Mouse (Mus musculus) spleen, adult 2 months (tissue): ENCODE data around the gene Gpx6. TPM values are rescaled to one million over a fixed set of nuclear protein-coding genes. Genes with fewer than 3 reads are reported as not detected.

Experiments
- DNase-seq, 2 experiments: peaks; one replicate each; pipeline versions ENCODE4 v3.0.0 to v3.0.0-alpha.2; 2012 to 2021; ENCODE audit warnings: low spot score in 2 of 2, low read depth in 1 of 2
- H3K27ac ChIP-seq: fragments of 200-500 bp; 2 replicates; pipeline ENCODE4 v1.5.1; 2012; ENCODE audit warnings: low read length, inconsistent platforms; ENCODE audit not compliant: insufficient read depth
- H3K27me3 ChIP-seq: fragments of 200-500 bp; 2 replicates; pipeline ENCODE4 v1.6.1; 2012; ENCODE audit warnings: mild to moderate bottlenecking, moderate library complexity, low read length, inconsistent platforms; ENCODE audit not compliant: control insufficient read depth, insufficient read depth
- H3K36me3 ChIP-seq: fragments of 200-500 bp; 2 replicates; pipeline ENCODE4 v1.6.1; 2012; ENCODE audit warnings: mild to moderate bottlenecking, low read length, inconsistent platforms; ENCODE audit not compliant: control insufficient read depth, insufficient read depth
- H3K4me1 ChIP-seq: fragments of 200-500 bp; 2 replicates; pipeline ENCODE4 v1.6.1; 2011; ENCODE audit warnings: inconsistent platforms; ENCODE audit not compliant: control insufficient read depth, insufficient read depth, insufficient read length
- H3K4me3 ChIP-seq: fragments of 200-500 bp; 2 replicates; pipeline ENCODE4 v1.5.1; 2011; ENCODE audit warnings: mild to moderate bottlenecking, inconsistent platforms; ENCODE audit not compliant: insufficient read depth, insufficient read length; ENCODE audit errors: extremely low read depth
- CTCF ChIP-seq: fragments of 200-500 bp; IDR thresholded peaks from 2 replicates; pipeline ENCODE4 v1.5.1; 2011; ENCODE audit warnings: mild to moderate bottlenecking, inconsistent platforms; ENCODE audit not compliant: insufficient read depth, insufficient read length, insufficient replicate concordance; ENCODE audit errors: extremely low read depth
- POLR2A ChIP-seq: fragments of 200-500 bp; IDR thresholded peaks from 2 replicates; pipeline ENCODE4 v1.6.1; 2011; ENCODE audit warnings: low read depth, low read length, inconsistent platforms
- WGBS: fragments of 180-500 bp; shearing (Covaris S2); methylation state at CpG from one replicate; pipeline ENCODE4 v1.1.7; 2018; 5-methylcytosine and 5-hydroxymethylcytosine counted together
- polyA plus RNA-seq: library from polyadenylated mRNA; depleted of rRNA; stranded (reverse); fragments of >200 nt; gene quantifications from 2 replicates; pipeline ENCODE4 v1.2.3, GENCODE M21; 2012

Gpx6 gene
- polyA plus RNA-seq, 1 experiment: not detected

DNA sequence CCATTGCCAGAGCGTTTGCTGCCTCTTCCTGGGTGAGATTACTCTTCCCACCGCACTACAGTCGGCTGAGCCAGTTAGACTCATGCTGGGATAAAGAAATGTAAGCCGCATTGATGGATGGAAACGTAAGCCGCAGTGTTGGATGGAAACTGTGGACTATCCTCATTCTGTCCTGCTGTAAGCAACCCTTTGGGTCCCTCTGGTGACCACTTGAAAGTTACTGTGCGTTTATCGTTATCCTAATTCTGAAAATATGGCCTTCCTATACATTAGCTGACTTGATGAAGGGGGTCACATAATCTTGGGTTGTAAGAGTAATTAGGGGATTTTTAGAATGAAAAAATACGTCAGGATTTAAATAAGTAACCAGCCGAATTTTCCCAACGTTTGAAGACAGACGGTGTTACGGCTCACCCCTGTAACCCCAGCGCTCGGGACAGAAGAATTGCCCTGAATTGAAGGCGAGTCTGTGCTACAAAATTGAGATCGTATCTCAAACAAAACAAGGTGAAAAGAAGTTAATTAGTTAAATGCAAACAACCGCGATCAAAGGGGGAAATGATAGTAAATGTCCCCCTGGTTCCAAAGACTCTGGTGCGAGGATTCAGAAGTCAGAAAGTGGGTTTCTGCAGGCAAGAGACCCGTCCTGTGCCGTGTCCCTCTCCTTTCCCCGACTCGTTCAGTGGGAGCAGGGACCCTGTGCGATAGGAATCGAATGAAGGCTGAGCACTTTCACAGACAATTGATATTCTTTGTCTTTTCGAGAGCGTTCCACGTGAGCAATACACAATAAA is 36.7 kb upstream of the Gpx6 start:
- H3K4me3 ChIP-seq: peak overlapping the region; percentile 4; the same call in 1 of the 2 replicates
- 2% methylated on average over 29 of the region's 29 CpGs for WGBS
- DNase-seq: no peak

DNA sequence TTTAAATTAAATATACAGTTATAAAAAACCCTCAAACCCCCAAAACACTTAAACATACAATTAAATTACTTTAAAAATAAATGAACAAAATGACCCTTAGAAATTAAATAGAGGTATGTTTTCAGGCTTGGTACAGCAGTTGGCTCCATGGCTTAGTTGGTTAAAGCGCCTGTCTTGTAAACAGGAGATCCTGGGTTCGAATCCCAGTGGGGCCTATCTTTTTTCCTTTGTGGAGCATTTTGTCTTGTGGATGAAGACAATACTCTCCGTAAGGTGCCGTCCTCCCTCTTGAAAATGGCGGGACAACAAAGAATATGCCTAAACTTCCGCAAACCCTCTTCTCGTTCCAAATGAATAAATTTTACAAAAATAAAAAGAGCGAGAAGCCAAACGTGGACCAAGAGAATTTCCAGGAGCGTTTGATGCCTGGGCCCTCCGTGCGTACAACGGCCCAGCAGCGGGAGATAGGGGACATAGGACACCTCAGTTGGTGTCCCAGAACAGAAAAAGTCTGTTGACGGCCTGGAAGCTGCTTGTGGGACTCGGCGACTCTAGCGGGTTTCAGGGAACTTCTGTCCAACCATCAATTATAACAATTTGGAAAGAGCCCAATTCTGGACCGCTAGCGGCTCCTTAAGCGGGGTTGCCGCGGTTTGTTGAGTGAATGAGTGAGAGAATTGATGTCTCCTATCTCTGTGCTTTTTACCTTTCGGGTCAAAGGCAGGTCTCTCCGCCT is 35.9 kb upstream of the Gpx6 start:
- no peaks in the 10 kb centered on the region for H3K36me3 ChIP-seq
- DNase-seq: no peak
- no peak for TF ChIP-seq CTCF
- no peak for TF ChIP-seq POLR2A
- peak overlapping the region; percentile 52 for H3K4me3 ChIP-seq
- WGBS: under 1% methylated on average over 25 of the region's 25 CpGs
- H3K27ac ChIP-seq: no peak overlapping the region
- H3K4me1 ChIP-seq: peaks cover 6% of the 10 kb centered on the region; the same call in 1 of the 2 replicates
- H3K27me3 ChIP-seq: peaks cover 10% of the 10 kb centered on the region

More for the DNA sequence above, 36.7 kb upstream of the Gpx6 start:
- H3K27ac ChIP-seq: no peak overlapping the region
- no peaks in the 10 kb centered on the region for H3K36me3 ChIP-seq
- peaks cover 6% of the 10 kb centered on the region; the same call in 1 of the 2 replicates for H3K4me1 ChIP-seq
- H3K27me3 ChIP-seq: peaks cover 10% of the 10 kb centered on the region
- no peak for TF ChIP-seq CTCF
- no peak for TF ChIP-seq POLR2A

GRCm38 (mm10) chr13:21276551-21276950 is 35.4 kb upstream of the Gpx6 start:
- Histone ChIP-seq H3K36me3 (no peaks in the 10 kb centered on the region), H3K27ac (no peak overlapping the region), H3K27me3 (peaks cover 10% of the 10 kb centered on the region), H3K4me1 (peaks cover 6% of the 10 kb centered on the region; the same call in 1 of the 2 replicates), H3K4me3 (peak overlapping the region; percentile 52; the same call in 1 of the 2 replicates)
- no peak for TF ChIP-seq CTCF
- no peak for TF ChIP-seq POLR2A
- WGBS: under 1% methylated on average over 9 of the region's 9 CpGs
- no peak for DNase-seq

GRCm38 (mm10) chr13:21279076-21279475 is 32.8 kb upstream of the Gpx6 start:
- no peak for DNase-seq
- Histone ChIP-seq H3K4me1 (peaks cover 6% of the 10 kb centered on the region; the same call in 1 of the 2 replicates), H3K36me3 (no peaks in the 10 kb centered on the region), H3K4me3 (peak overlapping the region; percentile 34), H3K27me3 (peaks cover 10% of the 10 kb centered on the region), H3K27ac (no peak overlapping the region)
- WGBS: 3% methylated on average over 8 of the region's 8 CpGs
- TF ChIP-seq POLR2A (no peak), CTCF (no peak)

GRCm38 (mm10) chr13:21279559-21279958 is 32.4 kb upstream of the Gpx6 start:
- Histone ChIP-seq H3K4me1 (peaks cover 6% of the 10 kb centered on the region; the same call in 1 of the 2 replicates), H3K27me3 (peaks cover 10% of the 10 kb centered on the region), H3K4me3 (peak overlapping the region; percentile 34), H3K27ac (no peak overlapping the region), H3K36me3 (no peaks in the 10 kb centered on the region)
- TF ChIP-seq CTCF: no peak
- TF ChIP-seq POLR2A: no peak
- WGBS: 1% methylated on average over 13 of the region's 13 CpGs
- peak; percentile 22 to 50 for DNase-seq

DNA sequence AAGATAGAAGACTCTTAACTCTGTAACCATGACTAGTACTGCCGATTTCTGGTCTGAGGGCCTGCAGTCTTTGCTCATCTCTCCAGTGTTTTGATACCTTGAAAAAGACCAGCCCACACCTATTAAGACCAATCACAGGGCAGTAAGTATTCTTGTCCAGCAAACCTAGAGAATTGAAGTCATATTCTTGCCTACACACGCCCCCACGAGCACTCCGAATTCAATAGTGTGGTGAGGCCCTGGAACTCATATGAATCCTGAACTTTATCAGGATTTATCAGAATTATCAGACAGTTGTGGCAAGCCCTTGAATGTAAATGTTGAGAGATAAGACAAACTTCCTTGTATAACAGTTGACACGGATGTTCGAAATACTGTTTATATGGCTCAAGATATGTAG is 19.3 kb upstream of the Gpx6 start, which contains the start of gene Gpx5:
Gpx5 (minus strand) TSS at position 101 of the 400 bp plus-strand sequence.
- no peaks in the 10 kb centered on the region for H3K36me3 ChIP-seq
- no peaks in the 10 kb centered on the region for H3K4me1 ChIP-seq
- no peak for DNase-seq
- H3K4me3 ChIP-seq: no peak within 1 kb of the TSS
- H3K27ac ChIP-seq: no peak within 1 kb of the TSS
- H3K27me3 ChIP-seq: no peaks in the 10 kb centered on the region
- WGBS: 90% methylated on average over 6 of the region's 6 CpGs
- TF ChIP-seq CTCF: no peak
- no peak for TF ChIP-seq POLR2A
